Mouse (Mus musculus) neural tube, embryonic 13.5 days (tissue): ENCODE data around the gene Itgb1. TPM values are rescaled to one million over a fixed set of nuclear protein-coding genes. Genes with fewer than 3 reads are reported as not detected.

ENCODE experiments used
- polyA plus RNA-seq: library from polyadenylated mRNA; unstranded; fragments of >200 nt; fragmentation: Nextera tagmentation; extraction: Ambion mirVana; gene quantifications from 2 replicates; pipeline ENCODE4 v1.2.1, GENCODE M21; 2015

The Itgb1 gene
- polyA plus RNA-seq, 1 experiment from 2014 or later = 126 TPM

Other genes with a start within 250 kb of the Itgb1 start
- gene Gm3952, start 113.0 kb downstream of the Itgb1 start, polyA plus RNA-seq = not detected in 2 replicates